Mouse (Mus musculus): Measurements from ENCODE around the gene Lrp4. TPM values are rescaled to one million over a fixed set of nuclear protein-coding genes. Genes with fewer than 3 reads are reported as not detected.

Gene Lrp4
- polyA plus RNA-seq, 1 experiment: not detected

GRCm38 (mm10) chr2:91444286-91444892 is 12.9 kb upstream of the Lrp4 start, which contains the start of gene 1110051M20Rik:
Gene 1110051M20Rik (minus strand): TSS chr2:91444704.
- WGBS: 1% methylated on average over 19 of the region's 19 CpGs
- no peak within 1 kb of the TSS for H3K27ac ChIP-seq (ENCODE audit: insufficient read depth, low read depth, low read length)
- TF ChIP-seq CTCF (IDR thresholded peaks at IDR 0.05; ENCODE audit: insufficient read depth, low read depth, low read length) (no peak), POLR2A (IDR thresholded peaks at IDR 0.05; ENCODE audit: insufficient read depth, low read depth, low read length) (0 out of 2 replicates have a peak, but pooled peaks have one; percentile 24)
- peaks cover 1% of the 10 kb centered on the region for H3K4me1 ChIP-seq (ENCODE audit: control insufficient read depth, insufficient read depth, low read length)
- peak within 1 kb of the TSS; percentile 91 for H3K4me3 ChIP-seq (ENCODE audit: insufficient read depth, low read depth, low read length)

- Histone ChIP-seq H3K27ac (ENCODE audit: insufficient read depth, low read depth, low read length) (no peak overlapping the region), H3K4me3 (ENCODE audit: insufficient read depth, low read depth, low read length) (no peak overlapping the region), H3K4me1 (ENCODE audit: control insufficient read depth, insufficient read depth, low read length) (no peaks in the 10 kb centered on the region)
- 75% methylated on average over 1 of the region's 1 CpGs for WGBS
- TF ChIP-seq POLR2A (IDR thresholded peaks at IDR 0.05; ENCODE audit: insufficient read depth, low read depth, low read length): no peak
These were observed 7.6 kb upstream of the Lrp4 start for GRCm38 (mm10) chr2:91449662-91450061.

GRCm38 (mm10) chr2:91450316-91450715 is 7.0 kb upstream of the Lrp4 start:
- Histone ChIP-seq H3K27ac (ENCODE audit: insufficient read depth, low read depth, low read length) (no peak overlapping the region), H3K4me1 (ENCODE audit: control insufficient read depth, insufficient read depth, low read length) (no peaks in the 10 kb centered on the region; the same call in 1 of the 2 replicates), H3K4me3 (ENCODE audit: insufficient read depth, low read depth, low read length) (no peak overlapping the region)
- WGBS: 78% methylated on average over 9 of the region's 9 CpGs
- TF ChIP-seq POLR2A (IDR thresholded peaks at IDR 0.05; ENCODE audit: insufficient read depth, low read depth, low read length) (no peak), CTCF (IDR thresholded peaks at IDR 0.05; ENCODE audit: insufficient read depth, low read depth, low read length) (no peak)

GRCm38 (mm10) chr2:91452658-91453057 is 4.7 kb upstream of the Lrp4 start:
- H3K27ac ChIP-seq (ENCODE audit: insufficient read depth, low read depth, low read length): no peak overlapping the region
- peaks cover 5% of the 10 kb centered on the region for H3K4me1 ChIP-seq (ENCODE audit: control insufficient read depth, insufficient read depth, low read length)
- H3K4me3 ChIP-seq (ENCODE audit: insufficient read depth, low read depth, low read length): no peak overlapping the region
- 70% methylated on average over 8 of the region's 8 CpGs for WGBS
- TF ChIP-seq CTCF (IDR thresholded peaks at IDR 0.05; ENCODE audit: insufficient read depth, low read depth, low read length) (no peak), POLR2A (IDR thresholded peaks at IDR 0.05; ENCODE audit: insufficient read depth, low read depth, low read length) (no peak)

GRCm38 (mm10) chr2:91453231-91454075 is 3.9 kb upstream of the Lrp4 start:
- peaks cover 13% of the 10 kb centered on the region for H3K4me1 ChIP-seq (ENCODE audit: control insufficient read depth, insufficient read depth, low read length)
- no peak overlapping the region for H3K27ac ChIP-seq (ENCODE audit: insufficient read depth, low read depth, low read length)
- TF ChIP-seq CTCF (IDR thresholded peaks at IDR 0.05; ENCODE audit: insufficient read depth, low read depth, low read length) (no peak), POLR2A (IDR thresholded peaks at IDR 0.05; ENCODE audit: insufficient read depth, low read depth, low read length) (no peak)
- no peak overlapping the region for H3K4me3 ChIP-seq (ENCODE audit: insufficient read depth, low read depth, low read length)
- 85% methylated on average over 9 of the region's 9 CpGs for WGBS

GRCm38 (mm10) chr2:91454434-91454833 is 2.9 kb upstream of the Lrp4 start:
- Histone ChIP-seq H3K27ac (ENCODE audit: insufficient read depth, low read depth, low read length) (no peak overlapping the region), H3K4me3 (ENCODE audit: insufficient read depth, low read depth, low read length) (no peak overlapping the region), H3K4me1 (ENCODE audit: control insufficient read depth, insufficient read depth, low read length) (peaks cover 19% of the 10 kb centered on the region)
- TF ChIP-seq CTCF (IDR thresholded peaks at IDR 0.05; ENCODE audit: insufficient read depth, low read depth, low read length): no peak
- no peak for TF ChIP-seq POLR2A (IDR thresholded peaks at IDR 0.05; ENCODE audit: insufficient read depth, low read depth, low read length)
- WGBS: 93% methylated on average over 3 of the region's 3 CpGs

- no peak overlapping the region for H3K4me3 ChIP-seq (ENCODE audit: insufficient read depth, low read depth, low read length)
- 4% methylated on average over 4 of the region's 4 CpGs for WGBS
- no peak for TF ChIP-seq POLR2A (IDR thresholded peaks at IDR 0.05; ENCODE audit: insufficient read depth, low read depth, low read length)
- no peak for TF ChIP-seq CTCF (IDR thresholded peaks at IDR 0.05; ENCODE audit: insufficient read depth, low read depth, low read length)
These were observed 1.5 kb upstream of the Lrp4 start for GRCm38 (mm10) chr2:91455826-91456225.

GRCm38 (mm10) chr2:91456491-91457100 is 715 bp upstream of the Lrp4 start:
- 65% methylated on average over 9 of the region's 9 CpGs for WGBS
- Histone ChIP-seq H3K4me1 (ENCODE audit: control insufficient read depth, insufficient read depth, low read length) (peaks cover 19% of the 10 kb centered on the region), H3K4me3 (ENCODE audit: insufficient read depth, low read depth, low read length) (no peak overlapping the region), H3K27ac (ENCODE audit: insufficient read depth, low read depth, low read length) (no peak overlapping the region)
- TF ChIP-seq POLR2A (IDR thresholded peaks at IDR 0.05; ENCODE audit: insufficient read depth, low read depth, low read length) (no peak), CTCF (IDR thresholded peaks at IDR 0.05; ENCODE audit: insufficient read depth, low read depth, low read length) (no peak)

More at GRCm38 (mm10) chr2:91455826-91456225, 1.5 kb upstream of the Lrp4 start:
- peaks cover 19% of the 10 kb centered on the region for H3K4me1 ChIP-seq (ENCODE audit: control insufficient read depth, insufficient read depth, low read length)
- H3K27ac ChIP-seq (ENCODE audit: insufficient read depth, low read depth, low read length): no peak overlapping the region

Measured in olfactory bulb, adult 2 months (tissue).